Mouse (Mus musculus): Measurements from ENCODE around the gene Apoe. TPM values are rescaled to one million over a fixed set of nuclear protein-coding genes. Genes with fewer than 3 reads are reported as not detected.

Apoe gene
- 1 to 10 TPM; 6.6 to 7.6 TPM for polyA plus RNA-seq (2017; shearing (Covaris generic))

DNA sequence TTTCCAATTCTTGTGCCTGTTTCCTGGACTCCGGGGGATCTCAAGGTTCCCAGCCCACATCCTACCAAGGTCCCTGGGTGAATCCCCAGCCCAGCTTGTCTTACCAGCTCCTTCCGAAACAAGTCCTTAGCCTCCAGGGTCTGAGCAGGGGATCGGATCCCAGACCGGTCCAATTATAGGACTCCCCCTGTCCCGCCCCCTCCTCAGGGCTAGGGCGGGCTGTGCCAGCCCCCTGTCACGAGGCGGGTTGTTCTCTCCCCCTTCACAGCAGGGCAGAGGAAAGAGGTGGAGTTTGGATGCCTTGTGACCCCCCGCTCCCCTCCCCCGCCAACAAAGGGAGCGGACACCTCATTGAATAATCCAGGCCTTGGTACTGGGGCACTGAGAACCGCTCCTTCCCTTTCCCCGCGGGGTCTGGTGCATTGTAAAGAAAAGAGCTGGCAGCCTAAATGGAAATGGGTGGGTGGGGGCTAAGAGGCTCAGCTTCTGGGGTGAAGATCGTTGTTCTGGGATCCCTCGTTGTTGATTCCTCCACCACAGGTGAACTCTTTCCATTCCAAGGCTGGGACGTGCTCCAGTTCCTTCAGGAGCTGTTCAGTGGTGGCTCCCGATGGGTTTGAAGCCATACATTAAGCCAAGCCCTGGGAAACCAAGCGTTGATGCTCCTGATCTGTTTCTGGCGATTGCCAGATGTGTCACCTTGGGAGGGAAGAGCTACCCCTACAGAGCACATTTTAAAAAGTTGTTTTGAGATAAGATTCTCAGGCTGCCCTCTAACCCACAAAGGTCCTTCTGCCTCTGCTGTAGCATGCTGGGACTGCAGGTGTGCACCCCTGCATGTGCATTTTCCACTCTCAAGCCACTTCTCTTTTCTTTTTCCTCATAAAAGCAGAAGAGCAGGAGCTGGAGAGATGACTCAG, at the start of gene Apoe:
Gene Apoe, minus strand, starts transcription at position 282 of the 920 bp plus-strand sequence.
- ATAC-seq, result no peak

DNA sequence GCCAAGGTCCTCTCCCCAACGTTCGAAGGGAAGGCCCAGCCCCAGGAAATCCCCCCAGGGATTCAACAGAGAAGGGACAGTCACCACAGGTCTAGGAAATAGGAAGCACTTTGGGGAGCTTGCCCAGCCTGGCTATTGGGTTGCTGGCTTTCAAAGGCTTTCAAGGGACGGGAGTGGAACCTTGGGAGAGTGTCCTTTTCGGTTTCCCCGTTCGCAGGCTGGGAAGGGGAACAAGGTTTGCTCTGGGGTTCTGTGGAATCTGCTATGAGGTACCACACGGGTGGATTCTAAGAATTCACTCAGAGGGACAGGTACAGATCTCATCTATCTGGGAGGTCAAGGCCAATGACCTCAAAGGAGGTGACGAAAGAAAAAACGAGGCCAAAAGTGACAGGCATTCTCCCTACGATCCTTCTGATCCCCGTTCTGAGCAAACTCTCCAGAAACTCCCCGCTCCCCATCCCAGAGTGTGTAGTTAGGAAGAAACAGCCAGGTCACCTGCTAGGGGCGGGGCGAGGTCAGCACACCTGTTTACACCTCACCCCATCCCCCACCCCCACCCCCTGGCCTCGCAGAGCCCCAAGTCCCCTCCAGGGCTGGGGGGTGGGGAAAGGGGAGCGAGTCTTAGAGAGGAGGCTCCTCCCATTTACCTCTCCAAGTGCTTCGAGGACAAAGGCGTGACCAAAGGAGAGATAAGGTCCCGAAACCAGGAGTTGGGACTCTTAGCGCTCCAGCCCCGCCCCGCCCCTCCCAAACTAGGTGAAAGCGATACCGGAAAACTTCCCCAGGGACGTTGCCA, 48.6 kb upstream of the Apoe start:
- no peak for ATAC-seq

DNA sequence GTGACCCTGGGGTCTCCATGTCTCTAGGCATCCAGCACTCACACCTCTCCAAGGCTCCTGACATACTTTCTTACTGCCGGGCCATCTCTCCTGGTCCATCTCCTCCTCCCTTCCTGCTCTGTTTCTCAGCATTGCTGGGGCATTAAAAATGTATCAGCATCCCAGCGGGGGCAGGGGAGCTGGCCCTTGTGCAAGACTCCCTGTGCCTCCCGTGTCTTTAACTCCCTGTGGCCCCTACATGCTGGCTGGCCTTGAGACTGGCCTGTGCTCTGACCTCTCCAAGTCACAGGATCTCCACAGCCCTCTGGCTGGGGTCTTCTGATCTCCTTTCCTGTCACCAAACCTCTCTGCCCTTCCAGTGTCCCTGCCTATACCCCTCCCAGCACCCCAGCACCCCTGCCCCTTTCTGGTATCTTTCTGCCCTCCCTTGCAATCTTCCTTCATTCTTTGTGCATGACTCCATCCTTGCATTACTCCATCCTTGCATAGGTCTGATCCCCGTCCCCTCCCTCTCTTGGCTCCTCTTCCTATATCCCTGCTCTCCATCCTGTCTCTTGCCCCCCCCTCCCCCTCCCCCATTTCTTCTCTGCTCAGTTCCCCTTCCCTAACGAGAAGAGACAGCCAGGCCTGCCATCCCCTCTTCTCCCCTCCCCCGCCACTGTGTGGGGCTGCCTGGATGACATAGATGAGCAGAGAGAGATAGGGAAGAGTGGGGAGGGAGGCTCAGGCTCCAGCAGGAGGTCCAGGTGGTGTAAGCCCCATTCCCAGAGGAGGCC, 47.6 kb upstream of the Apoe start:
- ATAC-seq, result no peak

DNA sequence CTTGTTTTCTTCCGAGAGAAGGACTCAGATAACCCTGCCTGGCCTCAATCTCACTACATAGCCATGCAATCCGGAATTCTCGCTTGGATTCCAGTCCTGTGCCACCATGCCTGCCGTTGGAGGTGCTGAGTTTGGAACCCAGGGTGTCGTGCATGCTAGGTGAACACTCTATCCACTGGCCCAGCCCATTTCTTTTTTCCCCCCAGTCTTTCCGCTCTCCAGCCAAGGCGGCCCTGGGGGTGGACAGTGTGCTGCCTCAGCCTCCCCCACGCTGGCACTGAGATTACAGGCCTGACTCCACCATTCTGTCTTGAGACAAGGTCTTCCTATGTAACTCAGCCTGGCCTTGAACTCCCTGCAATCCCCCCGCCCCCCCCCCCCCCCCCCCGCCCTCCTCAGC, 47.0 kb upstream of the Apoe start:
- ATAC-seq, result no peak

DNA sequence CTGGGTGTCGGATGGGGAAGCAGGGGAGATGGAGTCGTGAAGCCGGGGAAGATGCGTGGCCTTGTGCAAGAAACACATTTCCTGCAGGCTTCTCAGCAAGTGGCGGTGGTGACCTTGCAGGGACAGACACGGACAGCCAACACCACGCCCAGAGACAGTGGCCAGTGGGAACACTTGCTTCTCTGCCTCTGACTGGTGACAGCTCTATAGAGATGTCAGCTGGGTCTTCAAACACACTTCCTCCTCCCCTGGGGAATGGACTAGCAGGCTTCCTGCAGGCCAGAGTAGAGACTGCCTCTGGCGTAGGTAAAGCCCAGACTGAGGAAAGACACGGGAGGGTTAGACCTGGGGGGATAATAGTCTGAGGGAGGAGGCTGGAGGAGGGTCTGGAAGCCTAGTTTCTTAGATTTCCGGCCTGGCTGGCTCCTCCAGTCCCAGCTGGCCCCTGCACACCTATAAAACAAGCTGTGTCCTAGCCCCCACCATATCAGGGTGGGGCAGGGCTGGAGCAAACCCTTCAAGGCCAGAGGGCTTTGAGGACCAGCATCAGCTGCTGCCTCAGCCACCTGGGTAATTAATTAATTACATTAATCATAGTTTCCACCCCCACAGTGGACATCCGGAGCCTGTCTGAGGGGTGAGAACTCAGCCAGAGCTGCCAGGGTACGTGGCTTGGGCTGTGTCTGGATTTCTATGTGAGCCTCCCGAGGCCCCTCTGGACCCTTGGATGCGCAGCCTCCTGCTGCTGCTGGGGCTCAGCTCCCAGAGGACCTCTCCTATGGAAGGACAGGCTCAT, 45.8 kb upstream of the Apoe start:
- ATAC-seq, result no peak

DNA sequence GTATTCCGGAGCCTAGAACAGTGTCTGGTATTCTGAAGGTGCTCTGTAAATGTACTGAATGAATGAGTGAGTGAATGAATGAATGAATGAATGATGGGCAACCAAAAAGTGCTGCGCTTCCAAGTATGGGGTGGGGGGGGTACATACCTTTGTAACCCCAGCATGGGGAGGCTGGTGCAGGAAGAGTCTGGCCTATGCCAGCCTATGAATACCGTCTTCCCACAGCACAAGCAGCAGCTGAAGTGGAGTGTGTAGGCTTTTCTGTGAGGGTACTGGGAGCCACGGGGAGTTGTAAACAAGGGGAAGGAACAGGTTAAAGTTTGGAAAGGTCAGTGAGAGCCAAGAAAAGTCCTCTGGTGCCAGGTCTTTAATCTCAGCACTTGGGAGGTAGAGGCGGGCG, 44.8 kb upstream of the Apoe start:
- no peak for ATAC-seq

DNA sequence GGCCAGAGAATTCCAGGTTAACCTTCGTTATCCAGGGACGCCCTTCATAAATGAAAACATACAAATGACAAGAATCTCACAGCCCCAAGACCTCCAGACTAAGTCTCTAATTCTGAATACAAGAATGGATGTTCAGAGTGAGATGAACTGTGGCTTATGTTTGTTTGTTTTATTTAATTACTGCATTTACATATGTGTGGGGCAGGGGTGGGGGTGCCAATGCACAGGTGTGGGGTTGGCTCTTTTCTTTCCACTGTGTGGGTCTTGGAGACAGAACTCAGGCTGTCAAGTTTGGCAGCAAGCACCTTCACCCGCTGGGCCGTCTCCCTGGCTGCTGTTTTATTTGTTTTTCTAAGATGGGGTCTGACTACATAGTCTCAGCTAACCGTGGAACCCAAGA, 43.5 kb upstream of the Apoe start:
- ATAC-seq, result no peak

DNA sequence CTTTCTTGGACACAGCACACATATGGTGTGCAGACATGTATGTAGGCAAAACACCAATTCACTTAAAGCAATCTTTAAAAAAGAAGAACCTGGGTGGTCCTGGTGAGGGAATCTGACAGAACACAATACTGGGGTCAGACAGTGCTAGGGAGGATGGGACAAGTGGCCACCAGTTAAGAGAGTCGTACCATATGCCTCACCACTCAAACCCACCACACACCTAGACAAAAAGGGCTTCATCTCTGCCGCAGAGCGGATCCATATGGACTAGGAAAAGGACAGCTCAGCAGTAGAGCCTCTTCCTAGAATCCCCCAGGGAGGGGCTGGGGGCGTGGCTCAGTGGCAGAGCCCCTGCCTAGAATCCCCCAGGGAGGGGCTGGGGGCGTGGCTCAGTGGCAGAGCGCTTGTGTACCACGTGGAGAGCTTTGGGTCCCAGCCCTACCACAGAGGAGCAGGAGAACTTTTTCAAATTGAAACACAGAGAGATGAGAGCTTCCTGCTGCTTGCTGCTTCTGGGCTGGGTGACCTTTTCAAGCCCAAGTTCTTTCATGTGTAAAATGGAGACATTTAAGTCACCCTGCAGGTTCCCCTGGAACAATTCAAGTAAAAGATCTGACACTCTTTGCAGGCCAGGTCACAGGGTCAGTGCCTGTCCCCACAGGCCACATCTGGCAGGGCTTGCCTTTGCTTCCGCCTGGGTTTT, 42.5 kb upstream of the Apoe start:
- ATAC-seq, result no peak

DNA sequence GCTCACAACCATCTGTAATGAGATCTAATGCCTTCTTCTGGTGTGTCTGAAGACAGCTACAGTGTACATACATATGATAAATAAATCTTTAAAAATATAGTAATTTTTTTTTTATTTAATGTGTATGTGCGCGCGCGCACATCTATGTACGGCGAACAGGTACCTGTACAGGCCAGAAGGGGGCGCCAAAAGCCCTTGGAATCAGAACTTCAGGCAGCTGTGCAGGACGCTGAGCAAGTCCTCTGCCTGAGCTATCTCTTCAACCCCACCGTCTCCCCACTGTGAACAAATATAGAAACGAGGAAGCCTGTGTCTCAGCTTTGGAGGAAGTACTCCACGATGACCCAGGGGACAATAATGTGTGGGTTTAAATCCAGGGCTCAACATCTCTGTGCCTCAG, 41.3 kb upstream of the Apoe start:
- no peak for ATAC-seq

DNA sequence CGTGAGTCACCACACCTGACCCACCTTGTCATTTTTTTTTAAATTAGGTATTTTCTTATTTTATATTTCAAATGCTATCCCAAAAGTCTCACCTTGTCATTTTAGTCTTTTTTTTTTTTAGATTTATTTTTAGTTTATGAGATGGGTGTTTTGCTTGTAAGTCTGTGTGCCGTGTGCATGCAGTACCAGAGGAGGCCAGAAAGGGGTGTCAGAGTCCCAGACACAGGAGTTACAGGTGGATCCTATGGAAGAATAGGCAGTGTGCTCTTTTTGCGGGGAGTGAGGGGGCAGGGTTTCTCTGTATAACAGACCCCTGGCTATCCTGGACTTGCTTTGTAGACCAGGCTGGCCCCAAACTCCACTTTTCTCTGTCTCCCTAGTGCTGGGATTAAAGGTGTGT, 39.8 kb upstream of the Apoe start:
- ATAC-seq, result no peak

DNA sequence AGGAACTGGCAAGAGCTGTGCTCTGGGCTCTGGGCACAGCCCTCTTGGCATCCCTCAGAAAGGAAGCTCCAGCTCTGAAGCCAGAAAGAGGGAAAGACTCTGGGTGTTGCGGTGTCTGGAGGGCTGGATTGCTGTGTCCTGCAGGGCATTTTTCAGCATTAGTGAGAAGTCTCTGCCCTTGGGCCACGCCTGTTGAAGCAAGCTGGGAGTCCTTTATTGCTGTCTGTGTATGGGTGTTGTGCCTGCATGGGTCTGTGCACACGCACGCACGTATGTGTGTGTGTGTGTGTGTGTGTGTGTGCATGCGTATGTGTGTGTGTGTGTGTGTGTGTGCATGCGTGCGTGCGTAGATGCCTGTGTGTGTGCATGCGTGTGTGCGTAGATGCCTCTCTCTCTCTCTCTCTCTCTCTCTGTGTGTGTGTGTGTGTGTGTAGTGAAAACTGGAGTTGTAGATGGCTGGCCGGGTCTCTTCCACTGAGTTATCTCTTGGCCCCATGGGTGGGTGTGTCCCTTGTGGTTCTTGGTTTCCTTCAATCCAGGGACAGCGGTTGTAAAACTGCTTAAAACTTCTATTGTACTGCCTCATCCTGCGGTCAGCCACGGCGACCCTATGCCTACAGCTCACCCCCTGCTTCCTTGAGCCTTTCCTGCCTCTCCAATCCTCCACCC, 37.5 kb upstream of the Apoe start:
- ATAC-seq, result no peak

DNA sequence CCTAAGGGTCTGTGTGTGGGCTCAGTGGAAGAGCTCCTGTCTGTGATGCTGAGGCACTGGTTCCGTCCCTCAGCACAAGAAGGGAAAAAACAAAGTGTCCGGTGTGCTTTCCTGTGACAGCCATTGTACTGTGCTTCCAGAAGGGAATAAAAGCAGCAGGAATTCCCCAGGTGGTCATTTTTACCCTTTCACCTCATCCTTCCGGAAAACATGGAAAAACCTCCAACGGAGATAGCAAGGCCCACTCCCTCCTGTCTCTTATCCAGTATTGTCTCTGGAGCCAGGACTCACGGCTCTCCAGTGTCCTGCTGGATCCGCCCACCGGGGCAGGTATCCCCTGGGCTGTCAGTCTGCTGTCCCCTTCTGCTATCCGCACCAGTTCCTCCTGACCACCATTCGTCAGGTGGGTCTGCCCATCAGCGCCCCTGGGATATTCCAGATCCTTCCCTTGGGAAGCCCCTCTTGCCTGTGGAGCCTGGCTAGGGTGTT, 35.2 kb upstream of the Apoe start:
- no peak for ATAC-seq

DNA sequence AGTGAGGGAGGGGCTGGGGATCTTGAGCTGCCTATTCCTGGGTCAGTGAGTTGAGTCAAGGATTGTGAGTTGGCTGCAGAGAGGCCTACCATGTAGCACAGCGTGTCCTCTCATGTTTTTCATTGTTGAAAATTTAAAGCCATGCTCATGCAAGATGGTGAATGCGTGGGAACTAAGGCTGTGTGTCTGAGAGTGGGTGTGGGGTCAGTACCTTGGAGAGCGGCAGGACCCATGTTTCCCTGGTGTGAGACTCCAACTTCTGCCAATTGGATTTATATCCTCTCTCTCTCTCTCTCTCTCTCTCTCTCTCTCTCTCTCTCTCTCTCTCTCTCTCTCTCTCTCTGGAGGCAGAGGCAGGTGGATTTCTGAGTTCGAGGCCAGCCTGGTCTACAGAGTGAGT, 27.6 kb upstream of the Apoe start:
- no peak for ATAC-seq

DNA sequence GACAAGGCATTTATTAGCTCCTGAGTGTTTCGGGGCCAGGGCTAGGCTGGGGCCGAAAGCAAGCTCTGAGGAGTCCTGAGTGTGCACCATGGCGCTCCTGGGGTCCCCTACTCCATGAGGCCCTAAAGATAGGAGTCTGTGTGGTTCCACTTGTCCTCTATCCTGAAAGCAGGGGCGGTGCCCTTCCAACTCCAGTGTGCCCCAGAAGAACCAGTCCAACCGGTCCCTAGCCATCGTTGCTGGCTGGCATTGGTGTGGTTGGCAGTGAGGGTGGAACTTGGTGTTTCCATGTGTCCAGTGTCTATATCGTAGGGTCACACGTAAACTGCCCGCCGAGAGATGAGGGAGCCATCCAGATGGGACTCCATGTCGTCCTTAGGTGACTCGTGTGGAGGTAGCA, 25.2 kb upstream of the Apoe start:
- ATAC-seq, result no peak

DNA sequence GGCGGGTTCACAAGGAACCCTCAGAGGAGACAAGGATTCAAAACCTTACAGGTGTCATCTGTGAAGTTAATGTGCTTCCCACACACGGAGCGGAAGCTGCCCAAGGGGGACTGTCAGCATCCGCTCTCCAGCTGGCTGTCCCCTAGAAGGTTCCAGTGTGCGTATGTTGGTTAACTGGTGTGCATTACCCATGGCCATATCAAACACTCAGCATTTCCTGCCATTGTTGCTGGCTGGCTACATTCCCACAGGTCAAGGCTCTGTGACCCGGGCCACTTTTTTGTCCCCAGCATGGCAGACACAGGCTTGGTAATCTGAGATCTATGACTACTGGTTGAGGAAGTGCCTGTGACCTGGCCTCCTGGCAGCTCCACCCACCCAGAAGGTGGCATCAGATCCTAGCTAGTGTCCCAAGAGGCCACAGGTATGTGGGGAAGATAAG, 23.8 kb upstream of the Apoe start:
- no peak for ATAC-seq

DNA sequence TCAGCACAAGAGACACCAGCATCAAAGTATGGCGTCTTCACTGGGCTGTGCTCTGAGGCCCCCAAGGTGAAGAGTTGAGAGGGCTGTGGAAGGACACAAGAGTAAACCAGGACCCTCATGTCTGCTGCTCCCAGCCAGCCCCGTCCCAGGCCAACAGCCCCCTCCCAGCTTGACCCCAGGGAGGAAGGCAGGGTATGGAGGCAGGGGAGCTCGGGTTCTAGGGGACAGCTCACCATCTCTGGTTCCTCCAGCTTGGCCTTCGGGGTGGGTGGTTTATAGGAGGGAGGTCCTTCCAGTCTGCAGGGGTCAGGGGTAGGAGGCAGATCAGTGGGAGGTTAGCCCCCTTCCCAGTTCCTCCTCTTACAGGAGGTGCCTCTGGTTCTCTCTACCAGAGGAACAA, 20.2 kb upstream of the Apoe start:
- ATAC-seq, result no peak

DNA sequence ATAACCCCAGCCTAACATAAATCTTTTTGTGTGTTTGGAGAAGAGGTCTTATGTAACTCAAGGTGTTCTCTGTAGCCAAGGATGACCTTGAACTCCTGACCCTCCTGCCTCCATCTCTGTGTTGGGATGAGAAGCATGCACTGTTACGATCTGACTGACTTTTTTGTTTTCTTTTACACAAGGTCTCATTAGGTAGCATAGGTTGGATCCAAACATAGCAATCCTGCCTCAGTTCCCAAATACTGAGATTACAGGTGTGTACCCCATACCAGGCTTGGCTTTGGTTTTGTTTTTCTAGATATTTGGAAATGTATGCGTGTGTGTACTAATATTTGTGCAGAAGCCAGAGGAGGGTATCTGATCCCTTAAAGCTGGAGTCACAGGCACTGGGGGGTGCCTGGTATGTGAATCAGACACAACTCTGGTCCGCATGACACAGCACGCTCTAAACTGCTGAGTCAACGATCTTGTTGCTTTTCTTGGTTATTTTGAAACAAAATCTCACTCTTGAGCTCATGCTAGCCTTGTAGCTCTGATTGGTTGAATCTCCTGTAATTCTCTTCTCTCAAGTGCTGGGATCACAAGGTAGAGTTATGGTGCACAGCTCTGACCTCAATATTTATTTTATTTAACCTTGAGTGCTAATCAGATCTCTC, 19.4 kb upstream of the Apoe start:
- ATAC-seq, result no peak

DNA sequence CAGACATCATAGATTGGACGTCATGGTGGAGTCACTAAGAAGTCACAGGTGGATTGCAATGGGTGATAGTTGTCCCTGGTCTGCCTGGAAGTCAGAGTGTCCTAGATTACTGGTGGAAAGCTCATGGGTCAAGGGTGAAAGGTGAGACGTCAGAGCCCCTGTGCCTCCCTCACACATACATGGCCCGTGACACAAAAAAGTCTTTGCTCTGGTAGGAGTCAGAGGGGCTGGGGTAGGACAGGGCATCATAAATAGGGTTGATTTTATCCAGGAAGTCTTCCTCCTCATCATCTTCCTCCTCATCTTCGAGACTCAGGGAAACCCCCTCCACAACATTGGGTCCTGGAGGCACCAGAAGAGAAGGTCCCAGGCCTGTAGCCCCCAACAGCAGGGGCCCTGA, 18.4 kb upstream of the Apoe start:
- no peak for ATAC-seq

DNA sequence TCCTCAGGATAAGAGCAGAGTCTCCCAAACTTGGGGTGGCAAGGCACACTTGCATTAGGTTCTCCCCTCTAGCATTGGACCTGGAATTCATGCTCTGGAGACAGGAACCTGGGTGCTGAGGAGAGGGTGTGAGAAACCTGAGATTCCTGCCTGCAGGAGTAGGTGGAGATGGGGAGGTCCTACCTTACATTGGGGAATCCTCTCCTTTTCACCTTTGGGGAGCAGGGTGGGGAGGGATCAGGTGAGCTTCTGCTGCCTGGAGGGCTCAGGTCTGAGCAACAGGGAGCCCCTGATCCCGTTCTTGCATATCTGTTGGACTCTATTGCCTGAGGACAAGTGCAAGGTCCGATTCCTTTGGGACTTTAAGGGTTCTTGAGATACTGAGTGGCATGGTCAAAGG, 17.8 kb upstream of the Apoe start:
- ATAC-seq, result no peak

DNA sequence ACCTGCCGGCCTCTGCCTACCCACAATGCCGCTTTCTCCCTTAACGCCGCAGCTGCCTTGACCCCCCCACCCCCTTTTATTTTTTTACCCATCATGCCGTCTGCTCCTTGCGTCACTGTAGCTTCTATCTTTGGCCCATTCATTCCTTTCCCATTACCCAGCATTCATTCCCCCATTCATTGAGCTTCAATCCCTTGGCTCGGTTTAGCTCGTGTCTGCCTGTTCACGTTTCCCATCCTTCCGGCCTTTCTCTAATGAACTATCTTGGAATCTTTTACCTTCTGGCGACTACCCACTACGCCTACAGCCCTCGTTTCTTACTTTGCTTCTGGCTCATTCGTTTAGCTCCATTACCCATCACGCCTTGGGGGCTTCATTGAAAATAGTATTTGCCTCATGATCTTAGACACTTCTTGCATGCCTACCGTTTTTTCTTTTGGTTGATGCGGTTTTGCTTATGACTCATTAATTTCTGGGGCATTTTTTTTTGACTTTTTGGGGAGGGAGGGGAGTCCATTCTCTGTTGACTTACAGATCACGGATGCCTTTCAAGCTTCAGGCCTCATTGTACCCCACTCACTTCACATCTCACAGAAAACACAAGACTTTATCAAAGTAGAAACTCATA, 17.2 kb upstream of the Apoe start:
- peak; percentile 19 for ATAC-seq

All from CD4-positive, CD25-positive, alpha-beta regulatory T cell, adult 4 months (primary cell).